Comparison of ENCODE assay signal across 12 mouse cellular contexts in the genomic region with DNA sequence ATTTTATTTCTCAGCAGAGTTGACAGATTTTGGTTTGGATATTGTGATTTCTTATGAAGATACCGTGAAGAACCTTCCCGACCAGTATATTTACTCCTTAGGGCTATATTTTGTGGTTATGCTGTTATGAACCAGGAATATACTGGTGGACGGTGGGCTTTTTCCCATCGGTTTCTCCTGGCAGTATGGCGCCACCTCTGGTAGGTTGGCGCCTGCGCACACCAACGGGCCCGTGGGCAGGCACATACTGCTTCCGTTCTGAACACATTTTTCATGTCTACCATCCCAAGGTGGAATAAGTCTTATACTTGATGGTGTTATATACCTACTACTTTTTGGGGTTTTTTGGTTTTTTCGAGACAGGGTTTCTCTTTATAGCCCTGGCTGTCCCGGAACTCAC. TPM values are rescaled to one million over a fixed set of nuclear protein-coding genes. Genes with fewer than 3 reads are reported as not detected.
DNase-seq lines count a peak whose midpoint lies in the region; ATAC-seq and TF ChIP-seq lines count a peak whose summit lies in the region.
"Had no signal": no experiment of that assay in that cellular context is flagged by ENCODE, and none has a peak within 500 bp of the region (broad histone marks: within the 10 kb centered on the region; RNA-seq: fewer than 3 reads in every experiment).

No protein-coding gene starts in this region.

- TF ChIP-seq CTCF in lung, embryonic 14.5 days (IDR thresholded peaks at IDR 0.05; ENCODE audit: low read depth) = peak; percentile 43
- 0 out of 2 replicates have a peak, but pooled peaks have one; percentile 18 for TF ChIP-seq CTCF in bone marrow macrophage, adult 2 months (IDR thresholded peaks at IDR 0.05; ENCODE audit: low read depth, low read length)
- 0 out of 2 replicates have a peak, but pooled peaks have one; percentile 15 for TF ChIP-seq CTCF in olfactory bulb, adult 2 months (IDR thresholded peaks at IDR 0.05; ENCODE audit: insufficient read depth, low read depth, low read length)

- no peaks in the 10 kb centered on the region for H3K9me3 ChIP-seq in lung, embryonic 14.5 days (ENCODE audit: low read depth, low read length)
- no peaks in the 10 kb centered on the region for H3K9me3 ChIP-seq in hindbrain, embryonic 16.5 days (ENCODE audit: control insufficient read depth, low read length)

- 90% methylated on average over 12 of the region's 12 CpGs for WGBS in lung, embryonic 14.5 days
- WGBS in hindbrain, embryonic 16.5 days = 92% methylated on average over 12 of the region's 12 CpGs
- 92% methylated on average over 12 of the region's 12 CpGs for WGBS in olfactory bulb, adult 2 months

- peaks cover 11% of the 10 kb centered on the region; the same call in 1 of the 2 replicates for H3K36me3 ChIP-seq in lung, embryonic 14.5 days (ENCODE audit: insufficient read depth)
- peaks cover 12% of the 10 kb centered on the region; the same call in 1 of the 2 replicates for H3K36me3 ChIP-seq in hindbrain, embryonic 16.5 days (ENCODE audit: control insufficient read depth, insufficient read depth, low read length)

- H3K4me3 ChIP-seq in lung, embryonic 14.5 days (ENCODE audit: low read depth, low read length) = peak overlapping the region; percentile 83; the same call in 1 of the 2 replicates
- no peak overlapping the region for H3K4me3 ChIP-seq in bone marrow macrophage, adult 2 months (ENCODE audit: insufficient read depth, low read length)
- no peak overlapping the region for H3K4me3 ChIP-seq in hindbrain, embryonic 16.5 days (ENCODE audit: low read length)
- H3K4me3 ChIP-seq in olfactory bulb, adult 2 months (ENCODE audit: insufficient read depth, low read depth, low read length) = no peak overlapping the region

- H3K27ac ChIP-seq in lung, embryonic 14.5 days (ENCODE audit: low read depth) = no peak overlapping the region
- no peak overlapping the region for H3K27ac ChIP-seq in bone marrow macrophage, adult 2 months (ENCODE audit: insufficient read depth, low read depth, low read length)
- no peak overlapping the region for H3K27ac ChIP-seq in hindbrain, embryonic 16.5 days (ENCODE audit: low read depth, low read length)
- H3K27ac ChIP-seq in olfactory bulb, adult 2 months (ENCODE audit: insufficient read depth, low read depth, low read length) = no peak overlapping the region

- no peaks in the 10 kb centered on the region for H3K27me3 ChIP-seq in lung, embryonic 14.5 days (ENCODE audit: insufficient read depth, low read length)
- no peaks in the 10 kb centered on the region for H3K27me3 ChIP-seq in hindbrain, embryonic 16.5 days (replicated peaks; ENCODE audit: control insufficient read depth, insufficient read depth, low read length)

- DNase-seq in lung, embryonic 14.5 days = no peak
- DNase-seq in lung, postnatal 36 days = no peak
- DNase-seq in gastrocnemius, postnatal 4 days (ENCODE audit: low spot score in 2 of 2) = no peak
- DNase-seq in cerebellum, adult 11-12 months = no peak
- DNase-seq: gastrocnemius, adult 2 months; kidney, adult 8-10 months; thymus, postnatal 25 days had no signal

- no peak overlapping the region for H3K9ac ChIP-seq in lung, embryonic 14.5 days
- H3K9ac ChIP-seq in hindbrain, embryonic 16.5 days (ENCODE audit: low read depth, low read length) = no peak overlapping the region

- H3K4me2 ChIP-seq in lung, embryonic 14.5 days = peak overlapping the region; percentile 89; the same call in 1 of the 2 replicates
- peak overlapping the region; percentile 94; the same call in 1 of the 2 replicates for H3K4me2 ChIP-seq in hindbrain, embryonic 16.5 days (ENCODE audit: low read length)

- TF ChIP-seq POLR2A in bone marrow macrophage, adult 2 months (IDR thresholded peaks at IDR 0.05; ENCODE audit: borderline replicate concordance, low read depth, low read length) = no peak
- TF ChIP-seq POLR2A in olfactory bulb, adult 2 months (IDR thresholded peaks at IDR 0.05; ENCODE audit: insufficient read depth, low read depth, low read length) = no peak

- ATAC-seq in lung, embryonic 14.5 days (ENCODE audit: insufficient read depth) = no peak
- ATAC-seq in hindbrain, embryonic 16.5 days = no peak

- peaks cover 5% of the 10 kb centered on the region; the same call in 1 of the 2 replicates for H3K4me1 ChIP-seq in lung, embryonic 14.5 days (ENCODE audit: insufficient read depth)
- H3K4me1 ChIP-seq in bone marrow macrophage, adult 2 months (ENCODE audit: control insufficient read depth, insufficient read depth, low read length) = peaks cover 2% of the 10 kb centered on the region; the same call in 1 of the 2 replicates
- H3K4me1 ChIP-seq in hindbrain, embryonic 16.5 days (ENCODE audit: control insufficient read depth, insufficient read depth, low read depth, low read length) = peaks cover 9% of the 10 kb centered on the region
- peaks cover 2% of the 10 kb centered on the region; the same call in 1 of the 2 replicates for H3K4me1 ChIP-seq in olfactory bulb, adult 2 months (ENCODE audit: control insufficient read depth, insufficient read depth, low read length)

RNA-seq across cellular contexts. Expression of gene Eid2, which starts 1.7 kb away (rescaled TPM):
- 9.8 and 12.9 TPM in 2 replicates for polyA plus RNA-seq in lung, embryonic 14.5 days (2014; fragmentation: Nextera tagmentation; extraction: Ambion mirVana)
- polyA plus RNA-seq in bone marrow macrophage, adult 2 months (2012; ENCODE audit: insufficient read depth, insufficient read length, missing spikeins) = 1.6 and 2.5 TPM in 2 replicates
- 2.9 and 3.7 TPM in 2 replicates for polyA plus RNA-seq in hindbrain, embryonic 16.5 days (2015; fragmentation: Nextera tagmentation; extraction: Ambion mirVana)
- polyA plus RNA-seq in olfactory bulb, adult 2 months (2012; ENCODE audit: insufficient read depth, insufficient read length, low replicate concordance, missing spikeins) = not detected in 2 replicates
- 10 to 100 TPM; 23.0 to 26.4 TPM for total RNA-seq in gastrocnemius, postnatal 4 days (2021)

RNA-seq across cellular contexts. Expression of gene Eid2b, which starts 8.2 kb away (rescaled TPM):
- polyA plus RNA-seq in lung, embryonic 14.5 days (2014; fragmentation: Nextera tagmentation; extraction: Ambion mirVana) = 9.0 and 10.9 TPM in 2 replicates
- polyA plus RNA-seq in bone marrow macrophage, adult 2 months (2012; ENCODE audit: insufficient read depth, insufficient read length, missing spikeins) = 4.3 and 4.6 TPM in 2 replicates
- 33.5 and 36.3 TPM in 2 replicates for polyA plus RNA-seq in hindbrain, embryonic 16.5 days (2015; fragmentation: Nextera tagmentation; extraction: Ambion mirVana)
- not detected in 2 replicates for polyA plus RNA-seq in olfactory bulb, adult 2 months (2012; ENCODE audit: insufficient read depth, insufficient read length, low replicate concordance, missing spikeins)
- 10 to 100 TPM; 10.7 to 12.0 TPM for total RNA-seq in gastrocnemius, postnatal 4 days (2021)

RNA-seq across cellular contexts. Expression of gene Selenov, which starts 21.6 kb away (rescaled TPM):
- 0.15 TPM in 1 of 2 replicates, not detected in the other for polyA plus RNA-seq in lung, embryonic 14.5 days (2014; fragmentation: Nextera tagmentation; extraction: Ambion mirVana)
- not detected in 2 replicates for polyA plus RNA-seq in bone marrow macrophage, adult 2 months (2012; ENCODE audit: insufficient read depth, insufficient read length, missing spikeins)
- polyA plus RNA-seq in hindbrain, embryonic 16.5 days (2015; fragmentation: Nextera tagmentation; extraction: Ambion mirVana) = 1.7 and 3.1 TPM in 2 replicates
- not detected in 2 replicates for polyA plus RNA-seq in olfactory bulb, adult 2 months (2012; ENCODE audit: insufficient read depth, insufficient read length, low replicate concordance, missing spikeins)
- total RNA-seq in gastrocnemius, postnatal 4 days (2021) = not detected
- total RNA-seq: common myeloid progenitor, adult 5-6 weeks; gastrocnemius, adult 2 months had no signal
- polyA plus RNA-seq: liver, embryonic 16.5 days had no signal

RNA-seq across cellular contexts. Expression of gene Dll3, which starts 32.7 kb away (rescaled TPM):
- polyA plus RNA-seq in lung, embryonic 14.5 days (2014; fragmentation: Nextera tagmentation; extraction: Ambion mirVana) = 0.43 and 0.66 TPM in 2 replicates
- polyA plus RNA-seq in bone marrow macrophage, adult 2 months (2012; ENCODE audit: insufficient read depth, insufficient read length, missing spikeins) = not detected in 2 replicates
- 18.6 and 19.2 TPM in 2 replicates for polyA plus RNA-seq in hindbrain, embryonic 16.5 days (2015; fragmentation: Nextera tagmentation; extraction: Ambion mirVana)
- polyA plus RNA-seq in olfactory bulb, adult 2 months (2012; ENCODE audit: insufficient read depth, insufficient read length, low replicate concordance, missing spikeins) = not detected in 2 replicates
- total RNA-seq in gastrocnemius, postnatal 4 days (2021) = not detected
- total RNA-seq: common myeloid progenitor, adult 5-6 weeks; gastrocnemius, adult 2 months had no signal
- polyA plus RNA-seq: liver, embryonic 16.5 days had no signal

RNA-seq across cellular contexts. Expression of gene Timm50, which starts 42.5 kb away (rescaled TPM):
- 162 and 174 TPM in 2 replicates for polyA plus RNA-seq in lung, embryonic 14.5 days (2014; fragmentation: Nextera tagmentation; extraction: Ambion mirVana)
- polyA plus RNA-seq in bone marrow macrophage, adult 2 months (2012; ENCODE audit: insufficient read depth, insufficient read length, missing spikeins) = 28.3 and 31.6 TPM in 2 replicates
- polyA plus RNA-seq in hindbrain, embryonic 16.5 days (2015; fragmentation: Nextera tagmentation; extraction: Ambion mirVana) = 131 and 142 TPM in 2 replicates
- polyA plus RNA-seq in olfactory bulb, adult 2 months (2012; ENCODE audit: insufficient read depth, insufficient read length, low replicate concordance, missing spikeins) = not detected in 2 replicates
- total RNA-seq in gastrocnemius, postnatal 4 days (2021) = 10 to 100 TPM; 48.9 to 50.0 TPM
